Mouse (Mus musculus): ENCODE data around the gene Gan.
A peak's percentile ranks its signal among the peaks of the same experiment; 100 is the strongest.

Gan gene

GRCm38 (mm10) chr8:117200803-117201202 lies 42.9 kb downstream of the Gan start:
- DNase-seq (ENCODE audit: low spot score) = no peak

- no peak for DNase-seq (ENCODE audit: low spot score)
Observed at GRCm38 (mm10) chr8:117201221-117202017, 43.5 kb downstream of the Gan start.

DNA sequence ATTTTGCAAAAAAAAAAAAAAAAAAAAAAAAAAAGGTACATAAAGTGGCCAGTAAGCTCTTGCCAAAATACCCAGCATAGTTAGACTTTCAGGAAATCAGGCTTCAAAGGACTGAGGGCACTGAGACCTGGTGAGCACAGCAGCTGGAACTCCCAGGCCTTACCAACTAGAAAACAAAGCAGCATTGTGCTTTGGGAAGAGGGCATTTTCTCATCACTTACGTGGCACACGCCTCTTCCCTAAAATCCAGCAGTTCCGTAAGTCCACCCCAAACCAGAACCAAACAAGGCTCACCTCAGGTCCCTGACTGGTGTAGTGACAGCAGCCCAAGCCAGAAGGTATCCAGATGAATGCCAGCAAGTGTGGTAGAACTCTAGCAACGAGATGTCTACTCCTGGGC lies 45.1 kb downstream of the Gan start:
- DNase-seq (ENCODE audit: low spot score) = no peak

DNA sequence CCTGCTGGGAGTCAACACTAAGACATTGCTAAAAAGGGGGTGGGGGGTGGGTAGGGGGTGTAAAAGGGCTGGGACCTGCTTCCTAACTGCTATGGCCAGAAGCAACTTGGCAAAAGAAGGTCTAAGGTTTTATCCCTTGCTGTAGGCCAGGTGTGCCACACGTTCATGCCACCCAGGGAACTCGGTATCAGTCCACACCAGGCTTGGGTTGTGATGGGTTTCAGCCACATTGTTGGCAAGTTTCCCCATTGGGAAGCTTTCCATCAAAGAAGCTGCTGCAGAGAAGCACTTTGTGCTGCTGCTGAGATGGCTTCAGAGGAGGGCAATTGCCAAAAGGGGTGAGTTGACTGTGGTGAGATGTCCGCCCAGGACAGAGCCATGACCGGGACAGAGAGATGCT lies 47.9 kb downstream of the Gan start:
- DNase-seq (ENCODE audit: low spot score) = no peak

DNA sequence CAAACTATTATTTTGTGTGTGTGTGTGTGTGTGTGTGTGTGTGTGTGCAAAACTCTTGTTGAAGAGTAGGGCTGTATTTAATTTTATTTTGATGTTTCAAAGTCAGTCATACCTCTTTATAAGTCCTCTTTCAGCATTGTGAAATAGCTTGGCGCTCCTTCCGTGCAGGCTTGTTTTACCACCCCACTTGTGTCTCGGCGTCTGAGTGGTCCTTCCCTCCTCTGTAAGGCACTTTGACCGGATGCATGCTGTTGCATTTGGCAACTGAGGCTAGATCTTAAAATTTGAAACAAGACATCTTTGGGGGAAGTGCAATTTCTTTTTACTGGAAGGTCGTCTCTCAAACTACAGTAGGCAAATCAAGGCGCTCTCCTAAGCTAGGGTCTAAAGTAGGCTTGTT lies 48.7 kb downstream of the Gan start:
- DNase-seq (ENCODE audit: low spot score) = no peak

DNA sequence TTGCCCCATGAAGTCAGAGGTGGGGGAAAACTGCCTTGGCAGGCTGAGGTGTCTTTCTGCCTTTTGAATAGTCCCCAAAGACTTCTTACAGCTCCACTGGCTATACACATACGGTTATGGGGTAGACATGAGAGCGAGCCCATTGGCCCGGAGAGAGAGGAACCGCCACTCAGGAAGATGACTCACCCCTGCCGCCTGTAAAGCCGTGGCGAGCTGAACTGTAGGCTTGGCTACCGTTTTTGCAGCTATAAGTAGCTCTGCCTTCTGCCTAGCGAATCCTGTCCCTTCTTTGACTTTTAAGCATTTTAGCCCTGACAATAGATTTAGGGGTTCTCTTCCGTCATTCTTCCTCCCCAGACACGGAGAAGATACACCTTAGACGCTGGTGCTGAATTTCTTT lies 51.2 kb downstream of the Gan start:
- DNase-seq (ENCODE audit: low spot score) = no peak

GRCm38 (mm10) chr8:117212100-117212499 lies 54.2 kb downstream of the Gan start:
- no peak for DNase-seq (ENCODE audit: low spot score)

GRCm38 (mm10) chr8:117217724-117218123 lies 59.8 kb downstream of the Gan start:
- DNase-seq (ENCODE audit: low spot score) = no peak

DNA sequence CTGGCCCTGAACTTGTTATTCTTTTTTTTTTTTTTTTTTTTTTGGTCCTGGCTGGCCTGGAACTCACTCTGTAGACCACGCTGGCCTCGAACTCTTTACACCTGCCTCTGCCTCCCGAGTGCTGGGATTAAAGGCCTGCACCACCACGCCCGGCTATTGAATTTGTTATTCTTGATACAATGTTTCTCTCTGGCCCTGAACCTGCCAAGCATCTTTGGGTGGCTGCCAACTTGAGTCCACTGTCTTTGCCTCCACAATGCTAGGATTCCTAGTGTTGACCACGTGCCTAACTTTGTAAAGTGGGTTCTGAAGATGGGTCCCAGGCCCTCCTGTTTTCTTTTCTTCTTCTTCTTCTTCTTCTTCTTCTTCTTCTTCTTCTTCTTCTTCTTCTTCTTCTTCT lies 64.5 kb downstream of the Gan start:
- no peak for DNase-seq (ENCODE audit: low spot score)

DNA sequence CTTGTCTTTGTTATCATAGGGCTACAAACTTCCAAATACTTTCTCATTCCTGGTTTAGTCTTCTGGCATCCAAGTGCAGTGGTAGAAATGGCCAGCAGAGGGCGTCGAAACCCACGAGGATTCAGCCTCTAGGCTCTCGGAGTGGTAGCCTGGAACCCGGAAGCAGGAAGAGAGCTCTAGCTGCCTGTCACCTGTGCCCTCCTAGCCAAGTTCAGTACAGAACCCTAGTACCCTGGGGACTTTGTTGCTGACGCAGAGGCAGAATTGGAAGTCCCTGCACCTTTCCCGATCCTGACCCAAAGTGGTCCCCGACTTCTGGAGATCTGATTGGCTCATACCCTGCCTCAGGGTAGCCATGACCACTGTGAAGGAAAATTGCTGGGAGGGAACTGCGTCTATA lies 66.7 kb downstream of the Gan start:
- peak; percentile 89 for DNase-seq (ENCODE audit: low spot score)

- DNase-seq (ENCODE audit: low spot score) = no peak
Observed at GRCm38 (mm10) chr8:117226306-117226705, 68.4 kb downstream of the Gan start.

- no peak for DNase-seq (ENCODE audit: low spot score)
Observed at GRCm38 (mm10) chr8:117227339-117227738, 69.4 kb downstream of the Gan start.

DNA sequence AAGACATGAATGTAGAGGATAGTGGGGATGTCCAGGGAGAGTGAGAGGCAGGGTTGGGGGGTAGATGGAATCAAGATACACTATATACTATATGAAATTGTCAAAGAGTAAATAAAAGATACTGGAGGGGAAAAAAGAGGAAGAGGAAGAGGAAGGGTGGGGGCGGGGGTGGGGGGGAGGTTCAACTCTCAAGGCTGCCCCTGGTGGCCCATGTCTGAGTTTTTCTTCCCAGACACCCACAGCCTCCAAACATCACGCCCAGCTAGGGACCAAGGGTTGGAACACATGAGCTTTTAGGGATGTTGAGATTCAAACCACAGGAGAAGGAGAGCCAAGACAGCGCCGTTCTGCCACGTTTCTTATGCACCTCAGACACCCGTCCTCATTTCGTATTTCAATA lies 75.3 kb downstream of the Gan start:
- no peak for DNase-seq (ENCODE audit: low spot score)

DNA sequence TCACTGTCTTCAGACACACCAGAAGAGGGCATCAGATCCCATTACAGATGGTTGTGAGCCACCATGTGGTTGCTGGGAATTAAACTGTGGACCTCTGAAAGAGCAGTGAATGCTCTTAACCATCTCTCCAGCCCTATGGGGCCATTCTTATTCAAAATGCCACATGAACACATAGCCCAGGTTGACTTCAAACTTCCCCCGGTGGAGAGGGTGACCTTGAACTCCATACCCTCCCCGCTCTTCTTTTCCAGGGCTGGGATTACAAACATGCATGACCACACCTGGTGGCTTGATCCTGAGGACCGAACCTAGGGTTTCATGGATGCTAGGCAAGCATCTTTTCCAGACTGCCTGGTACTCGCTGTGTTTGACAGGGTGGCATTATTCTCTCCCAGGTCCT lies 78.6 kb downstream of the Gan start:
- no peak for DNase-seq (ENCODE audit: low spot score)

GRCm38 (mm10) chr8:117240326-117240725 lies 82.4 kb downstream of the Gan start:
- DNase-seq (ENCODE audit: low spot score) = no peak

- DNase-seq (ENCODE audit: low spot score) = no peak
Observed at GRCm38 (mm10) chr8:117240841-117241494, 83.0 kb downstream of the Gan start.

- no peak for DNase-seq (ENCODE audit: low spot score)
Observed at GRCm38 (mm10) chr8:117241848-117242247, 83.9 kb downstream of the Gan start.

DNA sequence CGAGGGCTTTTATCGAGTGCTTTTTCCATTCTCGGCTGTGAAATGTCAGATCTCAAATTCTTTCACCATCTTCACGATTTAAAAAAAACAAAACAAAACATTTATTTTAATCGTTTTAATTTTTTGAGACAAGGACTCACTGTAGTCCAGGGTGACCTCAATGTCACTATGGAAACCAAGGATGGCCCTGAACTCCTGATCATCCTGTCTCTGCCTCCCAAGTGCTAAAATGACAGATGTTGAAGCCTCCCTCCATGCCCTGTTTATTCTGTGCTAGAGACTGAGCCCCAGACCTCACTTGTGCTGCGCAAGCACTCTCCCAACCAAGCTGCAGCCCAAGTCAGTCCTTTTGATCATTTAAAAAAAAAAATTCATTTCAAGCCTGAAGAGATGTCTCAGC lies 84.4 kb downstream of the Gan start:
- DNase-seq (ENCODE audit: low spot score) = no peak

- no peak for DNase-seq (ENCODE audit: low spot score)
Observed at GRCm38 (mm10) chr8:117244601-117245000, 86.7 kb downstream of the Gan start.

DNA sequence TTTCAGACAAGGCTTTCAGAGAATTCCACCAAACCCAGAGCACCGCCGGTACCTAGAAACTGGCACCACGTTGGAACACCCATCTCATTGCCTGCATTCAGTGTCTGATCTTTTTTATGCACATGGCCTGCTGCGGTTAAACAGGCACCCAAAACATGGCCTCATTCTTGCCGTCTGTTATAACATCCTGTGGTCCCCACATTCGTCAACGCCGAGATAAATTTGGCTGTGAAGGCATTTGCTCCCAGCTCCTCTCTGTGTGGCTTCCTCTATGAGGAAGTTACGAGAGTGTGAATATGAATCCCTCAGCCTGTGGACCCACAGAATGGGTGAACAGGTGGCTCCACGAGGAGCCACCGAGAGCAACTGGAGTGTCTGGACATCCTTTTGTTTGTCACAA lies 90.4 kb downstream of the Gan start:
- no peak for DNase-seq (ENCODE audit: low spot score)

GRCm38 (mm10) chr8:117251086-117251681 lies 93.2 kb downstream of the Gan start:
- DNase-seq (ENCODE audit: low spot score) = no peak

DNA sequence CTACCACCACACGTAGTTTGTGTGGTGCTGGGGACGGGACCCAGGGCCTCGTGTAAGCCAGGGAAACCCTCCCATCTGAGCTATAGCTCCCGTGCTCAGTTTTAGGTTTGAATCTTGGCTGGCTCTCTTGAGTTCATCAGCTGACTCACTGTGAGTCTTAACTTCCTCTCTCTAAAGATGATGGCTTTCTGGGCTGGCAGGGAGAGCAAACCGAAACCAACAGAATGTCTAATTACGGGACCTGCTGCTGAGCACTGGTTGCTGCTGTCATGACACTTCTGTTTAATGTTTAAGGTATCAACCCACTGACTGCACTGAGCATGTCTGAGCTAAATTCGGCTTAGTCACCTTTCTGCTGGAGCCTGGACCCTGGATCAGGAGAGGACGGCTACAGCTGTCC lies 94.7 kb downstream of the Gan start:
- no peak for DNase-seq (ENCODE audit: low spot score)

All from layer of hippocampus, adult 11-12 months (tissue).